Mouse (Mus musculus) intestine, postnatal 0 days (tissue): Measurements from ENCODE around the gene St8sia1. TPM values are rescaled to one million over a fixed set of nuclear protein-coding genes. Genes with fewer than 3 reads are reported as not detected.
A peak's percentile ranks its signal among the peaks of the same experiment; 100 is the strongest.

ENCODE experiments used
- ATAC-seq: fragments of 200-750 bp; cut with Nextera tagmentation; 2 replicates; pipeline ENCODE4 v1.8.0; 2017; ENCODE audit warnings: mild to moderate bottlenecking, moderate TSS enrichment, moderate library complexity
- H3K27ac ChIP-seq: fragments of 300-500 bp; sonication (generic); 2 replicates; pipeline ENCODE4 v1.5.1; 2014; ENCODE audit warnings: mild to moderate bottlenecking, low read depth, low read length, moderate library complexity
- H3K27me3 ChIP-seq: fragments of 300-500 bp; sonication (generic); replicated peaks from 2 replicates; pipeline ENCODE4 v1.6.1; 2014; ENCODE audit warnings: low read length, mixed read lengths; ENCODE audit not compliant: control insufficient read depth, insufficient read depth
- H3K36me3 ChIP-seq: fragments of 300-500 bp; sonication (generic); 2 replicates; pipeline ENCODE4 v1.6.1; 2014; ENCODE audit warnings: mild to moderate bottlenecking, moderate library complexity; ENCODE audit not compliant: control insufficient read depth, insufficient read depth
- H3K4me1 ChIP-seq: fragments of 300-500 bp; sonication (generic); replicated peaks from 2 replicates; pipeline ENCODE4 v1.6.1; 2014; ENCODE audit warnings: antibody characterized with exemption, low read length, mixed read lengths; ENCODE audit not compliant: control insufficient read depth, insufficient read depth
- H3K4me2 ChIP-seq: fragments of 300-500 bp; sonication (generic); replicated peaks from 2 replicates; pipeline ENCODE4 v1.6.1; 2014; ENCODE audit warnings: low read depth, mild to moderate bottlenecking, moderate library complexity
- H3K4me3 ChIP-seq: fragments of 300-500 bp; sonication (generic); 2 replicates; pipeline ENCODE4 v1.5.1; 2014; ENCODE audit warnings: low read depth, low read length
- H3K9ac ChIP-seq: fragments of 300-500 bp; sonication (generic); 2 replicates; pipeline ENCODE4 v1.6.1; 2014; ENCODE audit warnings: mild to moderate bottlenecking, low read depth, low read length
- H3K9me3 ChIP-seq: fragments of 300-500 bp; sonication (generic); 2 replicates; pipeline ENCODE4 v1.6.1; 2016; ENCODE audit warnings: mixed run types; ENCODE audit not compliant: control insufficient read depth
- CTCF ChIP-seq: sonication (generic); IDR thresholded peaks from 2 replicates; pipeline ENCODE4 v1.5.1; 2016; ENCODE audit warnings: low read depth, mild to moderate bottlenecking, control low read depth, antibody characterized with exemption, moderate library complexity
- WGBS: fragments of 180-500 bp; shearing (Covaris S2); extraction: QIAGEN DNeasy Blood & Tissue Kit; methylation state at CpG from one replicate; pipeline ENCODE4 v1.1.7; 2014; 5-methylcytosine and 5-hydroxymethylcytosine counted together
- polyA plus RNA-seq: library from polyadenylated mRNA; unstranded; fragments of >200 nt; fragmentation: Nextera tagmentation; extraction: Ambion mirVana; gene quantifications from 2 replicates; pipeline ENCODE4 v1.2.1, GENCODE M21; 2015

Gene St8sia1
- polyA plus RNA-seq, 1 experiment from 2014 or later: 0.34 TPM

DNA sequence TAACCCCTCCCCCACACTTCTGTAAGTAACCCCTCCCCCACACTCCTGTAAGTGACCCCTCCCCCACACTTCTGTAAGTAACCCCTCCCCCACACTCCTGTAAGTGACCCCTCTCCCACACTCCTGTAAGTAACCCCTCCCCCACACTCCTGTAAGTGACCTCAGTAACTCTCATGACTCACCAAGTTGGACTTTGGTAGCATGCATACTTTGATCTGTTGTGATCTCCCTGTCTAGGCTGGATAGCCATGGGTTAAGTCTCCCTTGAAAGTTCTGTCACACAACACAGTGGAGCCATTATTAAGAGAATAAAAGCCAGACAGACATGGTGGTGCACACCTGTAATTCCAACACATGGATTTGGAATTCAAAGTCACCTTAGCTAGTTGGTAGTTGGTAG is 11.1 kb downstream of the St8sia1 start:
- H3K9me3 ChIP-seq: no peaks in the 10 kb centered on the region
- no peak overlapping the region for H3K9ac ChIP-seq
- no peak overlapping the region for H3K27ac ChIP-seq
- no peak for TF ChIP-seq CTCF
- no peaks in the 10 kb centered on the region for H3K36me3 ChIP-seq
- H3K4me3 ChIP-seq: no peak overlapping the region
- no peaks in the 10 kb centered on the region for H3K4me1 ChIP-seq
- ATAC-seq: peak; percentile 66; the same call in 1 of the 2 replicates
- H3K4me2 ChIP-seq: no peak overlapping the region
- no peaks in the 10 kb centered on the region for H3K27me3 ChIP-seq

DNA sequence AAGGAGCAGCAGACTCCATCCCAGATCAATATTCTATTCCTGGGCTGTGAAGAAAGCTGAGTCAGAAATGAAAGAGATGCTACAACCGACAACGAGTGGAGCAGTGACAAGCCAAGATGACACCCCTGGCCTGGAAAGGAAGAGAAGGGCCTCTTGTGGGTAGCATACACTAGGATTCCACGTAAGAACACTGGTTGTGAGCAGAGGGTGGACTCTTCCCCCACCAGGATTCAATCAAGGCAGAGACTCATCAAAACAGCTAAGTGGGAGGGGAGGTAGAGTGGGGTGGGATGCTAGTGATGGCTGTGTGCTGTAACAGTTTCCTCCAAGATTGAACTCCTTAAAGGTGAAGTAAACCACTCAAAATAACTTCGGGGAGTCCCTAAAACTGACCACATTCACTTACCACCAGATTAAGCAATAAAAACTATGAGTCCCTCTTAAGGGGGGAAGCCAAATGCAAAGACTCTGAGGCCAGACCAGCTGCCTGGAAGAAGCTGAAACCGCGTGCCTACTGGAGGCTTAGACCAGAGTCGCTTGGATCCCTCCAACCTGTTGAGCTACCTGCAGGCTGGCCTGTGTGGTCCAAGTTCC is 11.8 kb downstream of the St8sia1 start:
- no peak overlapping the region for H3K9ac ChIP-seq
- H3K27me3 ChIP-seq: no peaks in the 10 kb centered on the region
- ATAC-seq: no peak
- H3K27ac ChIP-seq: no peak overlapping the region
- no peaks in the 10 kb centered on the region for H3K4me1 ChIP-seq
- H3K4me2 ChIP-seq: no peak overlapping the region
- no peak overlapping the region for H3K4me3 ChIP-seq
- H3K36me3 ChIP-seq: no peaks in the 10 kb centered on the region
- 94% methylated on average over 7 of the region's 7 CpGs for WGBS
- TF ChIP-seq CTCF: no peak
- H3K9me3 ChIP-seq: no peaks in the 10 kb centered on the region

DNA sequence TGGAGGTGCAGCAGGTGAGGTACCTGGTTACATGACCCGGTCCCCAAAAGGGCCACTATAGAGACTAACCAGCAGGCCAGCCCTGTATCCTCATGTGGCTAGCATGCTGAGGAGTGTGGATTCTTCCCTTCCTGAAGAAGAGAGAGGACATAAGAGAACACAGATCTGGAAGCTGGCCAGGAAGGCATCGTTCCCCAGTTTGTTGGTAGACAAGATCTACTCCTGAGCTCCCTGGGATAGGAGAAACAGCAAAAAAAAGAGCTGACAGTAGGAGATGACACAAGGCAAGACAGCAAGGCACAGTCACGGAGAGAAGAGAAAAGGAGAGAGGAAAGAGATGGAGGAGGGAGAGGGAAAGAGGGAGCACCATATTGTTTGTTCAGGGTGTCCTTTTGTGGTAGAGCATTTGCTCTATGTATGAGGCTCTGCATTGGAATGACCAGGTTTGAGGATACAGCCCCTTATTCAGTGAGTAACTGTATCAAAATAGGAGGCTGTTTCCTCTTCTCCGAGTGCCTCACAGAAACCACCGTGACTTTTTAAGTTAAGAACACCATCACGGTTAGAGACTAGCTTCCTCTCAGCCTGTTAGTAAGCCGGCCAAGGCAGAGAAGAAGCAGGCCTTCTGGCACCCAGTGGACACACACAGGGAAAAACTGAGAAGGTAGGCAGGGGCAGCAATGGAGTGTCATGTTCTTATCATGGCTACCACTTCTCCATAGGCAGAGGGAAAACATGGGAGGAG is 12.5 kb downstream of the St8sia1 start:
- ATAC-seq: no peak
- Histone ChIP-seq H3K27ac (no peak overlapping the region), H3K9me3 (no peaks in the 10 kb centered on the region), H3K4me2 (no peak overlapping the region), H3K36me3 (no peaks in the 10 kb centered on the region), H3K27me3 (no peaks in the 10 kb centered on the region), H3K9ac (no peak overlapping the region), H3K4me3 (no peak overlapping the region), H3K4me1 (no peaks in the 10 kb centered on the region)
- no peak for TF ChIP-seq CTCF
- 85% methylated on average over 7 of the region's 7 CpGs for WGBS

DNA sequence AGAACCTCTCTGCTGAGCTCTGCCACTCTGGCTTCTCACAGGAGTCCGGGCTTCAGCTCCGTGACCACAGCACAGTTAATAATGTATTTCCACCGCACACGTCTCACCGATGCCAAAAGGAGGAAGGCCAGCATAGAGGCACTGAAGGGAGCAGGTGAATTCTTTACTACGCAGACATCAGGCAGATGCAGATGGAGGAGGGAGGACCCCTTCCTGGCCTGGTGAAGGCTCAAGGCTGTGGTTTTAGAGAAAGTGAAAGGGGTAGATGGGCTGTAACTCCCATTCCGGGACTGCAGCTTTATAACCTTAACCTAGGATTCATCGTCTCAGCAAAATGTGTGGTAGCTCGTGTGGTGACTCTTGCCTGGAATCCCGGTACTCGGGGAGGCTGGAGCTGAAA is 13.9 kb downstream of the St8sia1 start:
- Histone ChIP-seq H3K27ac (no peak overlapping the region), H3K9ac (no peak overlapping the region), H3K36me3 (no peaks in the 10 kb centered on the region), H3K4me1 (no peaks in the 10 kb centered on the region), H3K9me3 (no peaks in the 10 kb centered on the region), H3K27me3 (no peaks in the 10 kb centered on the region), H3K4me3 (no peak overlapping the region), H3K4me2 (no peak overlapping the region)
- ATAC-seq: no peak
- TF ChIP-seq CTCF: no peak
- 73% methylated on average over 11 of the region's 11 CpGs for WGBS

- WGBS: 76% methylated on average over 5 of the region's 5 CpGs
- Histone ChIP-seq H3K27me3 (no peaks in the 10 kb centered on the region), H3K27ac (no peak overlapping the region), H3K4me3 (no peak overlapping the region), H3K9me3 (no peaks in the 10 kb centered on the region), H3K9ac (no peak overlapping the region), H3K4me1 (no peaks in the 10 kb centered on the region), H3K4me2 (no peak overlapping the region), H3K36me3 (no peaks in the 10 kb centered on the region)
- ATAC-seq: no peak
- no peak for TF ChIP-seq CTCF
These were observed 15.3 kb downstream of the St8sia1 start for GRCm38 (mm10) chr6:142948955-142949357.

DNA sequence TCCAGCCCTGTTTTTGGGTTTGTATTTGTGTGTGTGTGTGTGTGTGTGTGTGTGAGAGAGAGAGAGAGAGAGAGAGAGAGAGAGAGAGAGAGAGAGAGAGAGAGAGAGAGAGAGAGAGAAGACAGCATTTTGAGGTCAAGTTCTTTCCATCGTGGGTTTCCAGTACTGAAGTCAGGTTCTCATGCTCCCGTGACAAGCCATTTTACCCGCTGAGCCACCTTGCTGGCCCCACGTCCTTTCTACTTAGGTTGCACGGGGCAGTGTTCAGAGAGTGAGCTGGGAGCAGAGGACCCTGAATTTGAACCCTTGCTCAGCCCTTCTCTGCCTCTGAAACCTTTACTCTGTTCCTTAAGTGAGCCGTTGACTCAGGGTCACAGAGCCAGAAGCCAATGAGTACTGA is 17.2 kb downstream of the St8sia1 start:
- no peak overlapping the region for H3K27ac ChIP-seq
- 78% methylated on average over 6 of the region's 6 CpGs for WGBS
- H3K4me3 ChIP-seq: no peak overlapping the region
- no peaks in the 10 kb centered on the region for H3K27me3 ChIP-seq
- H3K36me3 ChIP-seq: no peaks in the 10 kb centered on the region
- no peaks in the 10 kb centered on the region for H3K9me3 ChIP-seq
- H3K9ac ChIP-seq: no peak overlapping the region
- H3K4me2 ChIP-seq: no peak overlapping the region
- no peaks in the 10 kb centered on the region for H3K4me1 ChIP-seq
- TF ChIP-seq CTCF: no peak
- ATAC-seq: no peak
